Mouse (Mus musculus): ENCODE measurements around the gene Ier5l.

The Ier5l gene

GRCm38 (mm10) chr2:30474039-30474438 is at the start of gene Ier5l:
TSS of gene Ier5l (minus strand) at chr2:30474219.
- DNase-seq (ENCODE audit: inconsistent age in 2 of 2, low spot score in 1 of 2): peak; percentile 96 to 99

- no peak for DNase-seq (ENCODE audit: inconsistent age in 2 of 2, low spot score in 1 of 2)
Measured at GRCm38 (mm10) chr2:30523727-30524126, 49.7 kb upstream of the Ier5l start.

GRCm38 (mm10) chr2:30510711-30511380 is 36.8 kb upstream of the Ier5l start:
- no peak for DNase-seq (ENCODE audit: inconsistent age in 2 of 2, low spot score in 1 of 2)

- DNase-seq (ENCODE audit: inconsistent age in 2 of 2, low spot score in 1 of 2): no peak
Measured at GRCm38 (mm10) chr2:30507138-30507727, 33.2 kb upstream of the Ier5l start.

GRCm38 (mm10) chr2:30503677-30504621 is 29.9 kb upstream of the Ier5l start:
- no peak for DNase-seq (ENCODE audit: inconsistent age in 2 of 2, low spot score in 1 of 2)

- DNase-seq (ENCODE audit: inconsistent age in 2 of 2, low spot score in 1 of 2): no peak
Measured at GRCm38 (mm10) chr2:30501701-30502100, 27.7 kb upstream of the Ier5l start.

GRCm38 (mm10) chr2:30495909-30496861 is 22.2 kb upstream of the Ier5l start:
- DNase-seq (ENCODE audit: inconsistent age in 2 of 2, low spot score in 1 of 2): peak; percentile 78 to 90

GRCm38 (mm10) chr2:30495000-30495908 is 21.2 kb upstream of the Ier5l start:
- DNase-seq (ENCODE audit: inconsistent age in 2 of 2, low spot score in 1 of 2): no peak

- DNase-seq (ENCODE audit: inconsistent age in 2 of 2, low spot score in 1 of 2): no peak
Measured at GRCm38 (mm10) chr2:30490384-30490783, 16.4 kb upstream of the Ier5l start.

GRCm38 (mm10) chr2:30487597-30487996 is 13.6 kb upstream of the Ier5l start:
- DNase-seq (ENCODE audit: inconsistent age in 2 of 2, low spot score in 1 of 2): peak; percentile 86 to 88

- no peak for DNase-seq (ENCODE audit: inconsistent age in 2 of 2, low spot score in 1 of 2)
Measured at GRCm38 (mm10) chr2:30478526-30478925, 4.5 kb upstream of the Ier5l start.

- DNase-seq (ENCODE audit: inconsistent age in 2 of 2, low spot score in 1 of 2): no peak
Measured at GRCm38 (mm10) chr2:30476241-30476640, 2.2 kb upstream of the Ier5l start.

- DNase-seq (ENCODE audit: inconsistent age in 2 of 2, low spot score in 1 of 2): no peak
Measured at GRCm38 (mm10) chr2:30475457-30475856, 1.4 kb upstream of the Ier5l start.

- no peak for DNase-seq (ENCODE audit: inconsistent age in 2 of 2, low spot score in 1 of 2)
Measured at GRCm38 (mm10) chr2:30474776-30475175, 757 bp upstream of the Ier5l start.

- no peak for DNase-seq (ENCODE audit: inconsistent age in 2 of 2, low spot score in 1 of 2)
Measured at GRCm38 (mm10) chr2:30473431-30474031, 488 bp downstream of the Ier5l start.

GRCm38 (mm10) chr2:30472731-30473351 is 1.2 kb downstream of the Ier5l start:
- peak; percentile 71 to 89 for DNase-seq (ENCODE audit: inconsistent age in 2 of 2, low spot score in 1 of 2)

- DNase-seq (ENCODE audit: inconsistent age in 2 of 2, low spot score in 1 of 2): peak; percentile 89 to 94
Measured at GRCm38 (mm10) chr2:30471795-30472720, 2.0 kb downstream of the Ier5l start.

- DNase-seq (ENCODE audit: inconsistent age in 2 of 2, low spot score in 1 of 2): peak; percentile 40 to 55
Measured at GRCm38 (mm10) chr2:30471051-30471450, 3.0 kb downstream of the Ier5l start.

Measured in adrenal gland, adult (tissue).